Mouse (Mus musculus): ENCODE results near the gene Ctf1. TPM values are rescaled to one million over a fixed set of nuclear protein-coding genes. Genes with fewer than 3 reads are reported as not detected.
A peak's percentile ranks its signal among the peaks of the same experiment; 100 is the strongest.
"Not testable (repeated sequence)": the region's sequence is repeated elsewhere in the genome, so short reads cannot be mapped to it uniquely, and the experiment has no call there.

Ctf1 gene
- polyA plus RNA-seq, 1 experiment from 2014 or later: 5.8 TPM

DNA sequence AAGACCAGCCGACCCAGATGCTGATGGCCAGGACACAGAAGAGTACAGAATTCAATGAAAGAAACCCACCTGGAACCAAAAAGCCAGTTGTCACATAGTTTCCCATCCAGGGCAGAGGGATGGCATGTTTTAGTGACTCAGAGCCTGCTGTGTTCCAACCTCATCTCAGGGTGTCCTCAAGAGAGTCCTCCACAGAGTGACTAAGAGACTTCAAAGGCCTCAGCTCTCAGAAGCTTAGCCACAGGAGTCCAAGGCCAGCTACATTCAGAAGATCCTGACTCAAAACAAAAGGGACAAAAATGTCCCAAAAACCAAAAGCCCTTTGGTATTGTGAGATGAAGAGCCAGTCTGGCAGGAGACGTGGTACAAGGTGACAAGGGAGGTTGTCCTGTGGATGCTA lies 33.7 kb upstream of the Ctf1 start:
- no peak for ATAC-seq (replicated peaks)
- 66% methylated on average over 2 of the region's 2 CpGs for WGBS
- no peak overlapping the region for H3K9ac ChIP-seq (replicated peaks)
- no peak overlapping the region for H3K4me2 ChIP-seq (replicated peaks)
- H3K9me3 ChIP-seq: no peaks in the 10 kb centered on the region
- H3K36me3 ChIP-seq: no peaks in the 10 kb centered on the region
- no peaks in the 10 kb centered on the region for H3K27me3 ChIP-seq
- 0 out of 2 replicates have a peak, but pooled peaks cover 3% of the 10 kb centered on the region for H3K4me1 ChIP-seq
- no peak overlapping the region for H3K27ac ChIP-seq (replicated peaks)
- no peak overlapping the region for H3K4me3 ChIP-seq

DNA sequence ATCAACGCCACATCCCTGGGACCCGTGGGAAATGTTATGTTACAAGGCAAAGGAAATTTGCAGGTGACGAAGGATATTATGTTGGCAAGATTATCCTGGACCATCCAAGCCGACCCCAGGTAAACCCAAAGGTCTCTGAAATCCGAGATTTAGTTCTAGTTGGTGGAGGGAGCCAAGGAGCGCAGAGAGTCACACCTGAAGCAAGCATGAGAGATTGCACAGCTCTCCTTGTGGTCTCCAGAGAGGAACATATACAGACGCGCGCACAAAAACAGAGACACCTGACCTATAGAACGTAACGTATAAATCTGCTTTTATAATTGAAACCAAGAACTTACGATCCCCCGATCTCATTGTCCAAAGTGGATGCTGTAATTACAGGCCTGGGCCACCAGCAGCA lies 32.0 kb upstream of the Ctf1 start:
- no peaks in the 10 kb centered on the region for H3K36me3 ChIP-seq
- no peak overlapping the region for H3K9ac ChIP-seq (replicated peaks)
- H3K4me3 ChIP-seq: no peak overlapping the region
- H3K27ac ChIP-seq (replicated peaks): no peak overlapping the region
- H3K9me3 ChIP-seq: no peaks in the 10 kb centered on the region
- peaks cover 2% of the 10 kb centered on the region; the same call in 1 of the 2 replicates for H3K4me1 ChIP-seq
- 86% methylated on average over 13 of the region's 13 CpGs for WGBS
- no peak overlapping the region for H3K4me2 ChIP-seq (replicated peaks)
- H3K27me3 ChIP-seq: no peaks in the 10 kb centered on the region
- ATAC-seq (replicated peaks): no peak

DNA sequence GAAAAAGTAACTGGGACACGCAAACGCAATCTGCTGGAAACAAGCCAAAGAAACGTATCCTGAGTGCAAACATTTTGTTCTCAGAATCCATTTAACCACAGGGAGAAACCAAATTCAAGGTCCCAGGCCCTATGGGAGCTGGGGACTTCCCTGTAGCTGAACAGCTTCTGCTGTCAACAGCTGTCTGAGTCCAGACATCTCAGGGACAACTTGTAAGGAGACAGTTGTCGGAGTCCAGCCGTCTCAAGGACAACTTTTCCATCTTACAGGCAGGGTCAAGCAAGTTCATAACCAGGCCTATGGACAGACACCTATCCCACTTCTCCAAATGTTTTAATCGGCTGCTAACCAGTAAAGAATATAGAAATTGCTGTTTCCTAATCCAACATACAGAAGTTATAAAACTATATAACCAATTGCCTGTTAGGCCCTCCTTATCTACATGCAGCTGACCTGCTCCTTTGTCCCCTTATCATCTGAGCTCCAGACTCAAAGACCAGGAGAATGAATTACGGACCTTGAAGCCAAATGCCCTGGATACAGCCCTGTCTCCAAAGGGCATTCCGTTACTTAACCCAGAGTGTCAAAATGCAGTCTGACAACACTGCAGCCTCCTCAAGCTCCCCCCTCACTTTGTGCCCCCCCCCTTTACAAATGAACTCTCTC lies 30.5 kb upstream of the Ctf1 start:
- ATAC-seq (replicated peaks): no peak

DNA sequence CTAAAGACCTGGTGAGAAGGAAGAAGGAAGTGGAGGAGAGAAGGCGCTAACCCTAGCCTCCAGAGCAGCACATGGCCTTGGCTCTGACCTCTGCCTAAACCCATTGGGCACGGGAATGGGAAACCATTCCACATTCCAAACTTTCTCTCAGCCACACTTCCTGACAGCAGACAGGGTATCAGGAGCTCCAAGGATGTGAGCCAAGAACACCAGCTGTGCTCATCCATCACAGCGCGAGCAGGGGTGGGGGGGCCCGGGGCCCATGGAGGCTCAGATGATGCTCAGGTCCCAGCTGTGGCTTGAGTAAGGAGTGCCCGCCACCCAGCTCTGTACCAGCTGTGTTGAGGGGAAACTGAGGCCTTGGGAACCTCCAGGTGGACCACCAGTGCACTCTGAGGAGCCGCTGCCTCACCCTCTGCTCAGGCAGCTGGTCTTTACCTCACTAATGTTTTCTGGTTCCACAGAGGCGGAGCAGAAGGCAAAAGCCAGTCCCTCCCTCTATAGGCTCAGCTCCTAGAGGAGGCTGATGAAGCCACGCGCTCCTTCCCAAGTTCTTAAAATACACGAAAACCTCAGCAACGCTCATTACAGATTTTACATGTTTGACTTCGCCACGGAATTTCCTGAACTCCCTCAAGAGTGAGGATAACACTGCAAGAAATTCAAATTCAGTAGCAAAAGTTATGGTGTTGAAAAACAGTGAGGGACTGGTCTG lies 27.1 kb upstream of the Ctf1 start:
- H3K36me3 ChIP-seq: no peaks in the 10 kb centered on the region
- 73% methylated on average over 14 of the region's 14 CpGs for WGBS
- H3K4me2 ChIP-seq (replicated peaks): no peak overlapping the region
- H3K4me1 ChIP-seq: peaks cover 3% of the 10 kb centered on the region; the same call in 1 of the 2 replicates
- no peak overlapping the region for H3K9ac ChIP-seq (replicated peaks)
- H3K4me3 ChIP-seq: no peak overlapping the region
- no peaks in the 10 kb centered on the region for H3K9me3 ChIP-seq
- H3K27me3 ChIP-seq: no peaks in the 10 kb centered on the region
- no peak for ATAC-seq (replicated peaks)
- no peak overlapping the region for H3K27ac ChIP-seq (replicated peaks)

More for the DNA sequence above, 30.5 kb upstream of the Ctf1 start:
- Histone ChIP-seq H3K4me1 (peaks cover 3% of the 10 kb centered on the region; the same call in 1 of the 2 replicates), H3K9me3 (no peaks in the 10 kb centered on the region), H3K36me3 (no peaks in the 10 kb centered on the region), H3K9ac (replicated peaks) (no peak overlapping the region), H3K4me2 (replicated peaks) (no peak overlapping the region), H3K4me3 (no peak overlapping the region), H3K27ac (replicated peaks) (no peak overlapping the region), H3K27me3 (no peaks in the 10 kb centered on the region)
- WGBS: 86% methylated on average over 8 of the region's 8 CpGs

DNA sequence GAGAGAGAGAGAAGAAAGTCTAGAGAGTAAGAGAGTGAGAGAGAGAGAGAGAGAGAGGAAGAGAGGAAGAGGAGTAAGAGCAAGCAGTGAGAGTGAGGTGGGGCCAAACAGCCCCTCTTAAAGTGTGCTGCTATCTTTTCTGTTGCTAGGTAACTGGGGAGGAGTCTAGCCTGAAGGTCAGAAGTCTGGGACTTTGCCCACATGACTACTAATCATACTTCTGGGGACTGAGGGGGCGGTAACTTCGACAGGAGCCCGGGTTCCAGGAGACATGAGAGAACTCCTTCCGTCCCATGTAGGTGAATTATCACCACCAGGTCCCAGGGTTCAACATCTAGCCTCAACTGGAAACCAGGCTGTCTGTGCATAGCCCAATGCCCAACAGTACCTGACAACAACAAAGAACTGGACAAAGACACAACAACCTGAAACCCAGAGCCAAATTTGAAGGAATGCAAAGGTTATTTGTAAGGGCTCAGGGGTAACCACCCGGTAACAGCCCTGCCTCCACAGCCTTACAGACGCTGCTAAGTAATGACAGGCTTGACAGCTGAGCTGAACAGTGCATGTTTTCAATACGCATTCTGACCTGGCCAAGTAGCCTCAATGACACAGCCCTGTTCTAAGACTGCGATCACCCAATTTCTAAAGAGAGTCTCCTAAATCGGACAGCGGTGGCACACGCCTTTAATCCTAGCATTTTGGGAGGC lies 25.6 kb upstream of the Ctf1 start:
- no peak overlapping the region for H3K4me3 ChIP-seq
- ATAC-seq (replicated peaks): no peak
- H3K27me3 ChIP-seq: no peaks in the 10 kb centered on the region
- no peak overlapping the region for H3K27ac ChIP-seq (replicated peaks)
- H3K36me3 ChIP-seq: no peaks in the 10 kb centered on the region
- peaks cover 12% of the 10 kb centered on the region for H3K4me1 ChIP-seq
- H3K9ac ChIP-seq (replicated peaks): no peak overlapping the region
- H3K4me2 ChIP-seq (replicated peaks): no peak overlapping the region
- no peaks in the 10 kb centered on the region for H3K9me3 ChIP-seq
- WGBS: 85% methylated on average over 11 of the region's 11 CpGs

DNA sequence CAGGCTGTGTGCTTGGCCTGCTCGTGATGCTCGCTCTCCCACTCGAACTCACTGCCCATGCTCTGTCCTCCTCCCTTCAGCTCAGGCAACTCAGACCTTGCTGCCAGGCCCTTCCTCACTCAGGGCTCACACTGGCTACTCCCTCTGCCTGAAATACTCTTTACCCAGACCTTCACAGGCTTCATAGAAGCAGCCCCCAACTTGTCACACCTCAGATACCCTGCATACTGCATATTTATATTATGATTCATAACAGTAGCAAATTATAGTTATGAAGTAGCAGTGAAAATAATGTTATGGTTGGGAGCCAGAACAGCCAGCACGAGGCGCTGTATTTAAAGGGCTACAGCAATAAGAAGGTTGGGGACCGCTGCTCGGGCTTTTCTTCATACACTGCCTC lies 23.6 kb upstream of the Ctf1 start:
- no peak for ATAC-seq (replicated peaks)
- Histone ChIP-seq H3K4me2 (replicated peaks) (no peak overlapping the region), H3K36me3 (no peaks in the 10 kb centered on the region), H3K27me3 (no peaks in the 10 kb centered on the region), H3K9ac (replicated peaks) (no peak overlapping the region), H3K9me3 (no peaks in the 10 kb centered on the region), H3K4me3 (no peak overlapping the region), H3K27ac (replicated peaks) (no peak overlapping the region), H3K4me1 (peaks cover 12% of the 10 kb centered on the region)
- WGBS: 86% methylated on average over 7 of the region's 7 CpGs

DNA sequence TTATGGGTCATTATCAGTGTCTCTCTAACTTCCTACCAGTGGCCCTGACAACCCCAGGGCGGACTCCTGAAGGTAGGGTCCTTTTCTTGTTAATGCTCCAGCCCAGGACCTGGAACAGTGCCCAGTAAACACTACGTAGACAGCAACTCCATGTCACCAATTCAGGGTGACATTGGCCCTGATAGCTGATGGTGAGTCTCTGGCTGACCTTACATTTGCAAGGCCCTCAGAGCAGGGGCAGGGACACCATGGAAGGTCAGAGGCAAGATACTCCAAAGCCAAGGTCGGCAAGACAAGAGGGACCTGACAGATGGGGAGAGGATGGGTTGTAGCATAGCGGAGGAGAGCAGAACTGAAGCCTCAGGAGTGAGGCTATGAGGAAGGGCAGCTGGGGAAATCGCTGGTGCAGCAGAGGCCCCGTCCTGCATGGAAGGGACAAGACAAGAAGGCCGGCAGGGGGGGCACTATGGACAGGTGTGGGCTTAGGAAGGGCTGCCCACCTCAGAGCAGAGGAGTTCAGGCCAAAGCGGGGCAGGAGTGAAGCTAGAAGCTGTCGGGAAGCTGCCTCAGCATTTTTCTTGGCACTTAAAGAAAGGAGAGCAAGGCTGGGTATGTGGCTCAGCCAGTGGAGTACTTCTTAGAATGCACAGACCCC lies 22.8 kb upstream of the Ctf1 start:
- H3K27me3 ChIP-seq: no peaks in the 10 kb centered on the region
- 73% methylated on average over 9 of the region's 9 CpGs for WGBS
- ATAC-seq (replicated peaks): no peak
- H3K9me3 ChIP-seq: no peaks in the 10 kb centered on the region
- H3K36me3 ChIP-seq: no peaks in the 10 kb centered on the region
- H3K4me2 ChIP-seq (replicated peaks): no peak overlapping the region
- no peak overlapping the region for H3K9ac ChIP-seq (replicated peaks)
- H3K27ac ChIP-seq (replicated peaks): no peak overlapping the region
- no peak overlapping the region for H3K4me3 ChIP-seq
- H3K4me1 ChIP-seq: peaks cover 12% of the 10 kb centered on the region

DNA sequence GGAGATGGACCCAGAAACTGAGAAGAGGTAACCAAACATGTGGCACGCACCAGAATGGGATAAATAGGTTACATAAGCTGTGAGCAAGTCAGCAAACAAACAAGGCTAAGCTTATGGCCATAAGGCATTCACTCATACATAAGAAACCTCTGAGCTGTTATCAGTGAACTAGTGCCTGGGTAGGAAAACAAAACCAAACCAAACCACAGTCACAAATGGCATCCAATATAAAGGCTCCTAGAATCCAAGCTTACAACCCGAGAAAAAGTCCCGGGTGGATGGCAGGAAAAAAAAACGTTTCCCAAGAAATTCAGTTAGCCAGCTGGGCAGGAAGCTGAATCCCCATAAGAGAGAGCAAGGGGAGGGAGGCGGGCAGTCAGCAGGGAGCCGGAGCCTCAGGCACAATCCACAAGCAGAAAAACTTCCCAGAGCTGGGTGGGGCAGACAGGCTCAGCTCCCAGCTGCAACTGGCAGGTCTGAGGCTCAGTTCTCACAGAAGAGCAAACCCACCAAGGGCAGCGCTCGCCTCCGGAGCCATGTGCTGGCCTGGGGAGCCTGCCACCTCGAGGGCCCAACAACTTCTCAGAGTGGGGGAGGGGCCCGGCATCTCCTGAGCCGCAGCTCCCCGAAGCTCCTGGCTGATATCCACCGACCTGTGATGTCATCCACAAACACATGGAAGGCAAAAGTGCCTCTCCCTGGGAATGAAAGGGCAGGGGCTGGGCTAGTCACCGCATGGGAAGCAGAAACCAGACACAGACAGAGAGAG lies 21.1 kb upstream of the Ctf1 start:
- ATAC-seq (replicated peaks): peak; percentile 51
- Histone ChIP-seq H3K27ac (replicated peaks) (peak overlapping the region; percentile 72), H3K4me3 (peak overlapping the region; percentile 21), H3K9ac (replicated peaks) (peak overlapping the region; percentile 26; the same call in 1 of the 2 replicates), H3K36me3 (no peaks in the 10 kb centered on the region), H3K27me3 (no peaks in the 10 kb centered on the region), H3K4me2 (replicated peaks) (peak overlapping the region; percentile 41), H3K9me3 (no peaks in the 10 kb centered on the region), H3K4me1 (peaks cover 9% of the 10 kb centered on the region)
- 3% methylated on average over 15 of the region's 15 CpGs for WGBS

DNA sequence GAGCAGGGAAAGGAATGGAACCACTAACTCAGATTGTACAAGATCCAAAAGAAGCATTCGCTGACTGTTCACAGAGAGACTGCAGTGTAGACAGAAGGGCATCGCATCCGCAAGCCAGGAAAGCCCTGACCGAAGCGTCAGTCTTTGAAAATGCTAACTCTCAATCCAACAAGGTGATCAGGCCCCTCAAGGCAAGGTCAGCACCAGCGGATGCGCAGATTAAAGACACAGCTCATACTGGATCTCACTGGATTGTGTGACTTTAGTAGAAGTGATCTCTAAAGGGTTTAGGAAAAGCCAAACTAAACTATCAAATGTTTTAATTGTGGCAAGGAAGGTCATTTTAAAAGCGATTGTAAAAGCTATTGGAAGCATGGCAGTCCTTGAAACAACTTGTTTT lies 19.2 kb upstream of the Ctf1 start:
- Histone ChIP-seq H3K4me1 (peaks cover 9% of the 10 kb centered on the region), H3K9ac (replicated peaks) (no peak overlapping the region), H3K9me3 (no peaks in the 10 kb centered on the region), H3K4me3 (no peak overlapping the region), H3K27me3 (no peaks in the 10 kb centered on the region), H3K27ac (replicated peaks) (no peak overlapping the region), H3K36me3 (peaks cover 4% of the 10 kb centered on the region; the same call in 1 of the 2 replicates), H3K4me2 (replicated peaks) (no peak overlapping the region)
- no peak for ATAC-seq (replicated peaks)
- 93% methylated on average over 8 of the region's 8 CpGs for WGBS

DNA sequence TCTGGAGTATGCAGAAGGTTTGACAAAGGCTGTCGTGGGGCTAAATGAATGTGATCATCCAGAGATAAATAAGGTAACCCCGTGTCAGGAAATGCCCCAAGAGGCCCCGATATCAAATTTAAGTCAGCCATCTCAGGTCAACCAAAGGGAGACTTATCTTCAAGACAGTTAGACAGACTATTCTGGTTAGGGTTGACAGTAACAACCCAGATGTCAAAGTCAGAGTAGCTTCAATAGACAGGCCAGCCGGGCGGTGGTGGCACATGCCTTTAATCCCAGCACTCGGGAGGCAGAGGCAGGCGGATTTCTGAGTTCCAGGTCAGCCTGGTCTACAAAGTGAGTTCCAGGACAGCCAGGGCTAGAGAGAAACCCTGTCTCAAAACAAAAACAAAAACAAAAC lies 18.8 kb upstream of the Ctf1 start:
- H3K4me1 ChIP-seq; H3K9ac ChIP-seq (replicated peaks); H3K36me3 ChIP-seq; H3K27ac ChIP-seq (replicated peaks); H3K27me3 ChIP-seq; H3K9me3 ChIP-seq; H3K4me2 ChIP-seq (replicated peaks); ATAC-seq (replicated peaks); H3K4me3 ChIP-seq: not testable (repeated sequence)
- WGBS: 95% methylated on average over 7 of the region's 7 CpGs

DNA sequence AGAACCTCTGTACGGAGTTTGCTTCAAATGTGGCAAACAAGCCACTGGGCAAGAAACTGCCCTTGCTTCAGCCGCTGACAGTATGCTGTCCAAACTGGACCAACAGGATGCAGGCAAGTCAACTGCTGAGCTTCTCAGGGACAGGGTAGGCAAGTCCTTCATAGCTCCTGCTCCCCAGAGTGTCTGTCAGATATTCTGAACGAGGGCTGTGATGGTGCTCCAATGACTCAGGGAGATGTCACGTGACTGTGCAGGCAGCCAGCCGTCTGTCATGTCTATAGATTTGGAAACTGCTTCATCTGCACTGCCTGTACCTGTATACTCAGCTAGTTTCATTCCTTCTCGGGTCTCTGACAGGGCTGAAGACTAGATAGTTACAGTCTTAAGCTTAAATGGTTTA lies 13.6 kb upstream of the Ctf1 start:
- no peak overlapping the region for H3K4me3 ChIP-seq
- H3K4me2 ChIP-seq (replicated peaks): no peak overlapping the region
- no peaks in the 10 kb centered on the region for H3K4me1 ChIP-seq
- no peak overlapping the region for H3K9ac ChIP-seq (replicated peaks)
- no peaks in the 10 kb centered on the region for H3K27me3 ChIP-seq
- no peaks in the 10 kb centered on the region for H3K9me3 ChIP-seq
- WGBS: 84% methylated on average over 6 of the region's 6 CpGs
- H3K27ac ChIP-seq (replicated peaks): no peak overlapping the region
- peaks cover 10% of the 10 kb centered on the region for H3K36me3 ChIP-seq
- ATAC-seq (replicated peaks): no peak
